Mouse (Mus musculus): ENCODE results near the gene Ly6g6f. TPM values are rescaled to one million over a fixed set of nuclear protein-coding genes. Genes with fewer than 3 reads are reported as not detected.
A peak's percentile ranks its signal among the peaks of the same experiment; 100 is the strongest.

The Ly6g6f gene
- polyA plus RNA-seq, 1 experiment from 2014 or later = not detected

DNA sequence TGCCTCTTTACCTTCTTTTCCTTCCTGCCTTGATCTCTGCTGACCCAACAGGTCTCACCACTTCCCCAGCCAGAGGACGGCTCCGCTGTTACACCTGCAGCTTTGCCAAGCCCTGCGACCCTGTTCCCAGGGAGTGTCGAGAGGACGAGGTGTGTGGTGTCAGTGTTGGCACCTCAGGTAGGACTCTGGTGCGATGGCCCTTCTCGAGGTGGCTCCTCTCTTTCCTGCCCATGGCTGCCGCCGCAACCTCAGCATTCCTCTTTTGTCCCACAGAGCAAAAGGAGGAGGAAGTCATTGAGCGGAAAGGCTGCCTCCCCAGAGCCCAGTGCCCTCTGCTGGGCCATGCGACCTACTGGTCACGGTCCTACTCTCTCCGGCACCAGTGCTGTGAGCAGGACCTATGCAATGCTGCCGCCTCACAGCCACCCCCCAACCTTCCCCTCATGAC lies 7.6 kb downstream of the Ly6g6f start, which contains the start of gene Ly6g6d:
Gene Ly6g6d, minus strand, starts transcription at position 280 of the 448 bp plus-strand sequence.
- H3K9ac ChIP-seq (replicated peaks; ENCODE audit: low read depth, low read length) = 0 out of 2 replicates have a peak within 1 kb of the TSS, but pooled peaks have one; percentile 1
- WGBS = 8% methylated on average over 13 of the region's 14 CpGs
- peak within 1 kb of the TSS; percentile 14; the same call in 1 of the 2 replicates for H3K4me3 ChIP-seq (ENCODE audit: low read depth, low read length)
- no peaks in the 10 kb centered on the region for H3K27me3 ChIP-seq (ENCODE audit: control insufficient read depth, insufficient read depth, low read length)
- H3K9me3 ChIP-seq (ENCODE audit: control insufficient read depth, low read depth, low read length) = no peaks in the 10 kb centered on the region
- H3K4me1 ChIP-seq (ENCODE audit: control insufficient read depth, insufficient read depth, low read length) = 0 out of 2 replicates have a peak, but pooled peaks cover 13% of the 10 kb centered on the region
- peak within 1 kb of the TSS; percentile 30; the same call in 1 of the 2 replicates for H3K27ac ChIP-seq (ENCODE audit: low read length)
- H3K36me3 ChIP-seq (ENCODE audit: control insufficient read depth, insufficient read depth, low read length) = no peaks in the 10 kb centered on the region
- ATAC-seq (ENCODE audit: insufficient number of reproducible peaks, insufficient read depth, low FRiP score, low read depth) = 0 out of 2 replicates have a peak, but pooled peaks have one; percentile 46
- peak within 1 kb of the TSS; percentile 32 for H3K4me2 ChIP-seq (replicated peaks; ENCODE audit: low read depth, low read length)

DNA sequence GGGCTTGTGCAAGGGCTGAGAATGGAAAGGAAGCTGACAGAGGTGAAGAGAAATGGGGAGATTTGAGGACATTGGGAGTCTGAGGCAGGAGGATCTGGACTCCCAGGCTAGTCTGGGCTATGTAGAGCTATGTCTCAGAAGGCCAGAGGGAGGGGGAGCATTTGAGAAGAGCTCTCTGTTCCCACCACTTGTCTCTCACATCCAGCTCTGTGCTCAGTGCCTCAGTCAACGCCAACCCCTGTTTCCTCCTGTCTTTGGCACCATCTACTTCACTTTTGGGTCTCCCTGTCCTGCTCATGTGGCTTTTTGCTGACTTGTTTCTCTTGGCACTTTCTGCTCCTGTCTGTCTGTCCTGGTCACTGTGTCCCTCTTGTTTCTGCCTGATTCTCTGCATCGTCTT lies 8.1 kb downstream of the Ly6g6f start:
- H3K36me3 ChIP-seq (ENCODE audit: control insufficient read depth, insufficient read depth, low read length) = no peaks in the 10 kb centered on the region
- 0 out of 2 replicates have a peak, but pooled peaks cover 13% of the 10 kb centered on the region for H3K4me1 ChIP-seq (ENCODE audit: control insufficient read depth, insufficient read depth, low read length)
- H3K27me3 ChIP-seq (ENCODE audit: control insufficient read depth, insufficient read depth, low read length) = no peaks in the 10 kb centered on the region
- 0 out of 2 replicates have a peak overlapping the region, but pooled peaks have one; percentile 1 for H3K9ac ChIP-seq (replicated peaks; ENCODE audit: low read depth, low read length)
- no peaks in the 10 kb centered on the region for H3K9me3 ChIP-seq (ENCODE audit: control insufficient read depth, low read depth, low read length)
- H3K4me2 ChIP-seq (replicated peaks; ENCODE audit: low read depth, low read length) = peak overlapping the region; percentile 32
- H3K27ac ChIP-seq (ENCODE audit: low read length) = peak overlapping the region; percentile 30; the same call in 1 of the 2 replicates
- WGBS = 48% methylated on average over 2 of the region's 2 CpGs
- H3K4me3 ChIP-seq (ENCODE audit: low read depth, low read length) = peak overlapping the region; percentile 14; the same call in 1 of the 2 replicates
- ATAC-seq (ENCODE audit: insufficient number of reproducible peaks, insufficient read depth, low FRiP score, low read depth) = no peak

DNA sequence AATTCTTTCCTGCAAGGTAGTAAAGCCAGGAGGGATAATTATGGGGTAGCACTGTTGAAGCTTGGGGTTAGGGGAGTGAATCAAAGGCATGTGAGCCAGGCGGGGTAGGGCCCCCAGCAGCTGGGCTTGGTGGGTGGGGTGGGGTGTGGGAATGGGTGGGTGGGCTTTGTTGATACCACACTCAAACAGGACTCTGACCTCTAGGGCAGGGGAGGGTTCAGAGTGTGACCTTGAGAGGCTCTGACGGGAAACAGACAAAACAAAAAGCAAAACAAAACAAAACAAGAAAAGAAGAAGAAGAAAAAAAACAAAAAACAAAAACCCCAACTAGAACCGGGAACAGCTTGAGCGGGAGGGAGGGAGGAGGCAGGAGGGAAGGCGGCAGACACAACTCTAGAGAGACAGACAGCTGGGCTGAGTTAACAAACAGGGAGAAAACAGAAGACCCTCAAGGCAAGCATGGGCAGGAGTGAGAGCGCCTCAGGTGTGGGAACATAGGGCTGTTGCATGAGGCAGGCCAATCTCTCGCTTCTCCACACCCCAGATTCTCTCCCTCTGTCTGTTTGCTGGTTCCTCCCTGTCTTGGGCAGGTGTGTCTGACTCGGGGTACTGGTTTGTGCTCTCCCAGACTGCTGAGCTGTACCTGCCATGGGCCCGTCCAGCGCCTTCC lies 8.8 kb downstream of the Ly6g6f start, which contains the start of gene Ly6g6e:
Gene Ly6g6e, plus strand, starts transcription at position 396 of the 670 bp plus-strand sequence.
- no peaks in the 10 kb centered on the region for H3K36me3 ChIP-seq (ENCODE audit: control insufficient read depth, insufficient read depth, low read length)
- peak within 1 kb of the TSS; percentile 32 for H3K4me2 ChIP-seq (replicated peaks; ENCODE audit: low read depth, low read length)
- peak within 1 kb of the TSS; percentile 14; the same call in 1 of the 2 replicates for H3K4me3 ChIP-seq (ENCODE audit: low read depth, low read length)
- H3K27me3 ChIP-seq (ENCODE audit: control insufficient read depth, insufficient read depth, low read length) = no peaks in the 10 kb centered on the region
- 0 out of 2 replicates have a peak, but pooled peaks have one; percentile 17 for ATAC-seq (ENCODE audit: insufficient number of reproducible peaks, insufficient read depth, low FRiP score, low read depth)
- 29% methylated on average over 10 of the region's 10 CpGs for WGBS
- no peaks in the 10 kb centered on the region for H3K9me3 ChIP-seq (ENCODE audit: control insufficient read depth, low read depth, low read length)
- H3K4me1 ChIP-seq (ENCODE audit: control insufficient read depth, insufficient read depth, low read length) = 0 out of 2 replicates have a peak, but pooled peaks cover 13% of the 10 kb centered on the region
- H3K27ac ChIP-seq (ENCODE audit: low read length) = peak within 1 kb of the TSS; percentile 30; the same call in 1 of the 2 replicates
- H3K9ac ChIP-seq (replicated peaks; ENCODE audit: low read depth, low read length) = 0 out of 2 replicates have a peak within 1 kb of the TSS, but pooled peaks have one; percentile 1

DNA sequence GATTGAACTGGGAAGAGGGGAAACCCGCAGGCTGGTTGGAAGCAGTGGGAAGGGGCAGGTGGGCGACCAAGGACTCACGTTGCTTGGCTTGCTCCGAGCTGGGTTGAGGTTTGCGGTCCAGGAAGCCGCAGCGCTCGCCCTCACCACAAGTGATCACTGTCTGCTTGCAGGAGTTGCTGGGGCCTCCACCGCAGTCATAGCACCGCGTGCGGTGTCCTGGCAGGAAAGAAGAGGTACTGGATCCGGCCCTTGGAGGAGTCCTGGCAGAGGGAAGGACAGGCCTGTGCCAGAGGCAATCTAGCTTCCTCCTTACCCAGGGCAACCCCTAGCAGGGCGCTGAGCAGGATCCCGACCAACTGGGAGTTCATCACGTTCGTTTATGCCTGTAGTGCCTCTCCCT lies 11.3 kb downstream of the Ly6g6f start:
- Histone ChIP-seq H3K4me3 (ENCODE audit: low read depth, low read length) (no peak overlapping the region), H3K27ac (ENCODE audit: low read length) (no peak overlapping the region), H3K27me3 (ENCODE audit: control insufficient read depth, insufficient read depth, low read length) (no peaks in the 10 kb centered on the region), H3K9me3 (ENCODE audit: control insufficient read depth, low read depth, low read length) (no peaks in the 10 kb centered on the region), H3K4me2 (replicated peaks; ENCODE audit: low read depth, low read length) (no peak overlapping the region), H3K36me3 (ENCODE audit: control insufficient read depth, insufficient read depth, low read length) (no peaks in the 10 kb centered on the region), H3K9ac (replicated peaks; ENCODE audit: low read depth, low read length) (no peak overlapping the region), H3K4me1 (ENCODE audit: control insufficient read depth, insufficient read depth, low read length) (0 out of 2 replicates have a peak, but pooled peaks cover 16% of the 10 kb centered on the region)
- 49% methylated on average over 17 of the region's 17 CpGs for WGBS
- no peak for ATAC-seq (ENCODE audit: insufficient number of reproducible peaks, insufficient read depth, low FRiP score, low read depth)

DNA sequence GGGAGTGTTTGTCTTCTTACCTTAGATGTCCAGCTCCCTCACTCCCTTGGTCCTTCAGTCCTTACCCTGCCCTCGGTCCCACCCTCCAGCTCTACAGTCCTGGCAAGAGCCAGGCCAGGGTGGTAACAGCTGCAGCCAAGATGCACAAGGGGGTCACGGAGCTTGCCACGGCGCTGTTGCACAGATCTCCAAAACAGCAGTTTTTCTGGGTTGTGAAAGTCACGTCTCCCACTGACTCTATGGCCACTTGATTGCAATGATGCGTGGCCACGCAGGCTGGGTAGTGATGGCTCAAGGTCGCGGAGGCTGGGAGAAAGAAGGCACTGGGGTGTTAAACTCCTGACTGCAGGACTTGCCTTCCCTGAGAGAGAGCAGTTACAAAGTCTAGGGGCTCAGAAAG lies 14.0 kb downstream of the Ly6g6f start:
- 71% methylated on average over 9 of the region's 9 CpGs for WGBS
- no peaks in the 10 kb centered on the region for H3K36me3 ChIP-seq (ENCODE audit: control insufficient read depth, insufficient read depth, low read length)
- no peak overlapping the region for H3K4me2 ChIP-seq (replicated peaks; ENCODE audit: low read depth, low read length)
- H3K27ac ChIP-seq (ENCODE audit: low read length) = no peak overlapping the region
- no peak for ATAC-seq (ENCODE audit: insufficient number of reproducible peaks, insufficient read depth, low FRiP score, low read depth)
- no peaks in the 10 kb centered on the region for H3K27me3 ChIP-seq (ENCODE audit: control insufficient read depth, insufficient read depth, low read length)
- H3K4me3 ChIP-seq (ENCODE audit: low read depth, low read length) = no peak overlapping the region
- no peak overlapping the region for H3K9ac ChIP-seq (replicated peaks; ENCODE audit: low read depth, low read length)
- H3K4me1 ChIP-seq (ENCODE audit: control insufficient read depth, insufficient read depth, low read length) = 0 out of 2 replicates have a peak, but pooled peaks cover 6% of the 10 kb centered on the region
- no peaks in the 10 kb centered on the region for H3K9me3 ChIP-seq (ENCODE audit: control insufficient read depth, low read depth, low read length)

DNA sequence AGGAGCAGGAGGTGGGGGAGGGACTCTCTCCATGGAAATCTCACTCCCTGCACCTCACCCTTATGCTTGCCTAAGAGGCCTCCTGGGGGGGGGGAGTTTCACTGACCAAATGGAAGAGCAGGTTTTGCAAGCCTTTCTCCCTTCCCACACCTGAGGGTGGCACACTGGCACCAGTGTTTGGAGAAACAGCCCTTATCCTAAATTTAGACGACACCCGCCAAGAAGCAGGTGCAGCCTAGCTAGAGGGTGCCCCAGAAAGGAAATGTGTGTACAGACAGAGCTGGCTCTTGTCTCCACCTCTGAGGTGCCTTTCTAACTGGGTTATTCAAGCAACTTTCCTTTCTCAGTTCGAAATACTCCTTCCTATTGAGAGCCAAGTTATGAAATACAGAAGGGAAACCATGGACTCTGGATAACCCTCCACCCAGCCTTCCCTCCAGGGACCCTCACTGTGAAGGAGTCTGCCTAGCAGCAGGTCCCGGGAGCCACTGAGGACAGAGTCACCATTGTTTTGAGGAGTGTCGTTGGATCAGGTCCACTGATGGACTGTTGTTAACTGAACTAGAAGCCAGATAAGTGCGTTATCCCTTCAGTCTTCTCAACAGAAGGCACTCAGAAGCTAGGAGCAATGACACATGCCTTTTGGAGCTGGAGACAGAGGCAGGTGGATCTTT lies 14.7 kb downstream of the Ly6g6f start:
- H3K36me3 ChIP-seq (ENCODE audit: control insufficient read depth, insufficient read depth, low read length) = no peaks in the 10 kb centered on the region
- no peak overlapping the region for H3K4me3 ChIP-seq (ENCODE audit: low read depth, low read length)
- H3K27ac ChIP-seq (ENCODE audit: low read length) = no peak overlapping the region
- peaks cover 7% of the 10 kb centered on the region for H3K4me1 ChIP-seq (ENCODE audit: control insufficient read depth, insufficient read depth, low read length)
- 46% methylated on average over 6 of the region's 6 CpGs for WGBS
- ATAC-seq (ENCODE audit: insufficient number of reproducible peaks, insufficient read depth, low FRiP score, low read depth) = peak; percentile 66; the same call in 1 of the 2 replicates
- no peak overlapping the region for H3K9ac ChIP-seq (replicated peaks; ENCODE audit: low read depth, low read length)
- no peak overlapping the region for H3K4me2 ChIP-seq (replicated peaks; ENCODE audit: low read depth, low read length)
- H3K9me3 ChIP-seq (ENCODE audit: control insufficient read depth, low read depth, low read length) = no peaks in the 10 kb centered on the region
- H3K27me3 ChIP-seq (ENCODE audit: control insufficient read depth, insufficient read depth, low read length) = no peaks in the 10 kb centered on the region

DNA sequence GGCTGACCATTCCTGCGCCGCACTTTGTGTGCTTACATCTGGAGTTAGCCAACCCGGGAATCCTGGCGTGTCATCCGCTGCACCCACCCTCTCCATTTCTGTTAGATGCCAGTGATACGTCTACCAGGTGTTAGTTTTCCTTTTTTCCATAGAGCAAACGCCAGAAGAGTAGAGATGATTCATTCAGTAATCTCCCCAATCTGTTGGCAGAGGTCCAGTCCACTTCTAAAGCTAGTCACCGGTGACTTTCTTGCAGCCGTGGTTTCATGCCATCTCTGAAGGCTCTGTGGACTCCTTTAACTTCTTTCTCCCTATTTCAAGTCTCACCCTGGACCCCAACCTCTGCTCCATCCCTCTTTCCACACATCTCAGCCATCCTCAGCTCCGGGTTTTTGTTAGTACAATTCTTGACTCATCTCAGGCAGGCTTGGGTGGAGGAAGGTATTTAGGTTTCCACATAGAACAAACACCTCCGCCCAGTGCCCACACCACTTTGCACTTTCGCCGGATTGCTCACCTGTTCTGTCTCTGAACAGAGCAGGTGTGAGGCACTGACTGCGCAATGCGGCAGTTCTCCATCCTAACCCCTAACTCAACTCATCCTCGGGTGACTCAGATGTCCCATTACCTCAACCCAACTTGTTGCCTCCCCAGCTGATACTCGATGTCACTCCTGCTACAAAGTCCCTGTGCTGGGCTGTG lies 17.0 kb downstream of the Ly6g6f start:
- Histone ChIP-seq H3K4me3 (ENCODE audit: low read depth, low read length) (no peak overlapping the region), H3K9ac (replicated peaks; ENCODE audit: low read depth, low read length) (no peak overlapping the region), H3K27me3 (ENCODE audit: control insufficient read depth, insufficient read depth, low read length) (no peaks in the 10 kb centered on the region), H3K9me3 (ENCODE audit: control insufficient read depth, low read depth, low read length) (no peaks in the 10 kb centered on the region), H3K4me1 (ENCODE audit: control insufficient read depth, insufficient read depth, low read length) (peaks cover 18% of the 10 kb centered on the region), H3K36me3 (ENCODE audit: control insufficient read depth, insufficient read depth, low read length) (no peaks in the 10 kb centered on the region), H3K27ac (ENCODE audit: low read length) (no peak overlapping the region), H3K4me2 (replicated peaks; ENCODE audit: low read depth, low read length) (no peak overlapping the region)
- no peak for ATAC-seq (ENCODE audit: insufficient number of reproducible peaks, insufficient read depth, low FRiP score, low read depth)
- 70% methylated on average over 17 of the region's 17 CpGs for WGBS

DNA sequence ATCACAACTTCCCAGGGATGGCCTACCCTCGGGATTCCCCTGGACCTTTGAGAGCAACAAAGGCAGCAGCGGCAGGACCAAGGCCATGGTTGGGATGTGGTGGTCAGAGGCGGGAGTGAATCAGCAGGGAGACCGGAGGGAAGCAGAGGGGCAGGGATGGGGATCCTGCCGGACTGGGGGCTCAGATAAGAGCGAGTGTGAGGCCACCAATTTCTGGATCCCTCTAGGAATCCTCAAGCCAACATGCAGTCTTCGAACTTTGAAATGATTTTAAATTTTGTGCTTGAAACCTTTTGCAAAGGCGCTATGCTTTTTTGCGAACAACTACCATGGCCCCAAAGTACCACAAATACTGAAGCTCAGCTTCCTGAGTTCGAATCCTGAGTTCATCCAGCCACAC lies 19.3 kb downstream of the Ly6g6f start, which contains the start of gene Mpig6b:
Gene Mpig6b, minus strand, starts transcription at position 101 of the 400 bp plus-strand sequence.
- Histone ChIP-seq H3K4me2 (replicated peaks; ENCODE audit: low read depth, low read length) (peak within 1 kb of the TSS; percentile 51), H3K9ac (replicated peaks; ENCODE audit: low read depth, low read length) (peak within 1 kb of the TSS; percentile 46), H3K4me3 (ENCODE audit: low read depth, low read length) (peak within 1 kb of the TSS; percentile 25), H3K36me3 (ENCODE audit: control insufficient read depth, insufficient read depth, low read length) (peaks cover 8% of the 10 kb centered on the region), H3K9me3 (ENCODE audit: control insufficient read depth, low read depth, low read length) (no peaks in the 10 kb centered on the region), H3K4me1 (ENCODE audit: control insufficient read depth, insufficient read depth, low read length) (peaks cover 21% of the 10 kb centered on the region), H3K27me3 (ENCODE audit: control insufficient read depth, insufficient read depth, low read length) (no peaks in the 10 kb centered on the region), H3K27ac (ENCODE audit: low read length) (peak within 1 kb of the TSS; percentile 86; the same call in 1 of the 2 replicates)
- 51% methylated on average over 10 of the region's 10 CpGs for WGBS
- ATAC-seq (ENCODE audit: insufficient number of reproducible peaks, insufficient read depth, low FRiP score, low read depth) = no peak

Measured in stomach, embryonic 14.5 days (tissue).